Mouse (Mus musculus) liver, embryonic 14.5 days (tissue): ENCODE measurements around the gene Kcnq5.

Source experiments
- CTCF ChIP-seq: IDR thresholded peaks from 2 replicates; pipeline ENCODE4 v1.5.1; 2016; ENCODE audit warnings: antibody characterized with exemption, low read depth, control low read depth
- EP300 ChIP-seq: IDR thresholded peaks from 2 replicates; pipeline ENCODE4 v1.6.1; 2016; ENCODE audit warnings: antibody characterized with exemption, low read depth

DNA sequence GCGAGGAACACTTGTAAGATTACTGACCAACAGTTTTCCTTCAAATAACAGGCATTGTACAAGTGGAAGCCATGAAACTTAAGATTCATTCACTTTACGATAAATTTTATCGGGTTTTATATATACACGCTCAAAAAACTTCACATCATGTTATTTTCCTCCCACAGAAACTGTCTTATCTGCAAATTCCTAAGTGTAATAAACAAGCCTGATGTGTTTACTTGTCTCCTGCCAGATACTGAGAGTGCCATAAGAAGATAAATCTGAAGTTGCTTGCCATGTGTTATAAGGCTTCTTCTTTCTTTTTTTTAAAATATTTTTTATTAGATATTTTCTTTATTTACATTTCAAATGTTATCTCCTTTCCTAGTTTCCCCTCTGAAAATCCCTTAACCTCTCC, 34.6 kb downstream of the Kcnq5 start:
- TF ChIP-seq EP300 (no peak), CTCF (no peak)
